Mouse (Mus musculus): Measurements from ENCODE around the gene Cdk7.

- TF ChIP-seq CTCF (IDR thresholded peaks at IDR 0.05) (no peak), EP300 (IDR thresholded peaks at IDR 0.05; ENCODE audit: insufficient read depth, low read depth, low read length) (no peak), POLR2A (IDR thresholded peaks at IDR 0.05; ENCODE audit: insufficient read depth, low read depth, low read length) (no peak)
Observed at GRCm38 (mm10) chr13:100748638-100749037, 17.9 kb upstream of the Cdk7 start.

Data from heart, adult 2 months (tissue).